ENCODE assay signal across 8 mouse cellular contexts in genomic region chr5:35755131-35755733, GRCm38 (mm10). TPM values are rescaled to one million over a fixed set of nuclear protein-coding genes. Genes with fewer than 3 reads are reported as not detected.
DNase-seq lines count a peak whose midpoint lies in the region; ATAC-seq and TF ChIP-seq lines count a peak whose summit lies in the region.

No protein-coding gene starts in this region.

- 28% methylated on average over 5 of the region's 5 CpGs for WGBS in hindbrain, embryonic 10.5 days
- 31% methylated on average over 5 of the region's 5 CpGs for WGBS in hindbrain, embryonic 13.5 days
- WGBS in bone marrow, adult 2 months = 20% methylated on average over 5 of the region's 5 CpGs
- 22% methylated on average over 5 of the region's 5 CpGs for WGBS in large intestine, adult 2 months

- H3K9me3 ChIP-seq in hindbrain, embryonic 10.5 days = no peaks in the 10 kb centered on the region
- H3K9me3 ChIP-seq in hindbrain, embryonic 13.5 days = no peaks in the 10 kb centered on the region

- H3K9ac ChIP-seq in hindbrain, embryonic 13.5 days = no peak overlapping the region

- H3K79me2 ChIP-seq in C2C12 (ENCODE audit: control insufficient read depth, insufficient read depth) = no peaks in the 10 kb centered on the region

- no peak overlapping the region for H3K4me2 ChIP-seq in hindbrain, embryonic 13.5 days

- no peak overlapping the region for H3ac ChIP-seq in C2C12 (ENCODE audit: control insufficient read depth, insufficient read length, low read depth)

- peaks cover 49% of the 10 kb centered on the region for H3K27me3 ChIP-seq in hindbrain, embryonic 10.5 days (ENCODE audit: insufficient read depth, poor library complexity, severe bottlenecking)
- H3K27me3 ChIP-seq in hindbrain, embryonic 13.5 days = peaks cover 40% of the 10 kb centered on the region
- peaks cover 21% of the 10 kb centered on the region for H3K27me3 ChIP-seq in C2C12 (ENCODE audit: control insufficient read depth, insufficient read depth, insufficient read length)

- DNase-seq in hindbrain, embryonic 10.5 days (ENCODE audit: low spot score) = peak; percentile 59
- peak; percentile 60 for DNase-seq in large intestine, adult 2 months (ENCODE audit: low read depth, low spot score)
- peak; percentile 76 for DNase-seq in mesoderm, embryonic 11.5 days (ENCODE audit: low read depth, low spot score)
- DNase-seq in thymus, postnatal 0 days (ENCODE audit: low spot score) = peak; percentile 40

- no peak overlapping the region for H3K4me3 ChIP-seq in hindbrain, embryonic 10.5 days
- H3K4me3 ChIP-seq in hindbrain, embryonic 13.5 days = no peak overlapping the region
- no peak overlapping the region for H3K4me3 ChIP-seq in C2C12 (ENCODE audit: insufficient read depth, poor library complexity, severe bottlenecking)
- H3K4me3 ChIP-seq in bone marrow, adult 2 months (replicated peaks; ENCODE audit: control insufficient read depth, low read depth, low read length) = no peak overlapping the region
- H3K4me3 ChIP-seq in embryonic fibroblast, embryonic 13.5 days (ENCODE audit: insufficient read depth, low read length) = no peak overlapping the region

- no peak overlapping the region for H3K27ac ChIP-seq in hindbrain, embryonic 10.5 days
- H3K27ac ChIP-seq in hindbrain, embryonic 13.5 days = no peak overlapping the region
- H3K27ac ChIP-seq in bone marrow, adult 2 months (ENCODE audit: control insufficient read depth, insufficient read depth, low read depth, low read length, poor library complexity) = no peak overlapping the region
- no peak overlapping the region for H3K27ac ChIP-seq in embryonic fibroblast, embryonic 13.5 days (ENCODE audit: insufficient read depth, low read length)

- no peaks in the 10 kb centered on the region for H3K36me3 ChIP-seq in hindbrain, embryonic 10.5 days
- no peaks in the 10 kb centered on the region for H3K36me3 ChIP-seq in hindbrain, embryonic 13.5 days
- no peaks in the 10 kb centered on the region for H3K36me3 ChIP-seq in C2C12 (ENCODE audit: control insufficient read depth, insufficient read depth)

- ATAC-seq in hindbrain, embryonic 13.5 days (ENCODE audit: low FRiP score) = no peak

- TF ChIP-seq POLR2A in bone marrow, adult 2 months (IDR thresholded peaks at IDR 0.05; ENCODE audit: borderline replicate concordance, control insufficient read depth, low read depth, low read length) = no peak
- no peak for TF ChIP-seq POLR2A in embryonic fibroblast, embryonic 13.5 days (IDR thresholded peaks at IDR 0.05; ENCODE audit: low read depth, low read length)

- H3K4me1 ChIP-seq in hindbrain, embryonic 10.5 days (replicated peaks) = peaks cover 20% of the 10 kb centered on the region
- H3K4me1 ChIP-seq in hindbrain, embryonic 13.5 days (replicated peaks) = peaks cover 23% of the 10 kb centered on the region
- H3K4me1 ChIP-seq in bone marrow, adult 2 months (ENCODE audit: control insufficient read depth, insufficient read depth, low read length) = no peaks in the 10 kb centered on the region
- H3K4me1 ChIP-seq in embryonic fibroblast, embryonic 13.5 days (ENCODE audit: control insufficient read depth, insufficient read depth, low read length) = no peaks in the 10 kb centered on the region

- H3K79me3 ChIP-seq in C2C12 (ENCODE audit: low read depth) = no peaks in the 10 kb centered on the region

- peak; percentile 51 for TF ChIP-seq CTCF in C2C12 (IDR thresholded peaks at IDR 0.05; ENCODE audit: control insufficient read depth, insufficient read depth, insufficient read length)
- TF ChIP-seq CTCF in bone marrow, adult 2 months (IDR thresholded peaks at IDR 0.05; ENCODE audit: control insufficient read depth, insufficient read depth, low read length) = peak; percentile 89
- peak; percentile 59; the same call in 1 of the 2 replicates for TF ChIP-seq CTCF in embryonic fibroblast, embryonic 13.5 days (IDR thresholded peaks at IDR 0.05; ENCODE audit: borderline replicate concordance, insufficient read depth, low read length)

TF ChIP-seq in C2C12, 6 proteins besides CTCF, POLR2A, EP300 and RAD21:
- TF ChIP-seq FOSL1 (IDR thresholded peaks at IDR 0.05; ENCODE audit: insufficient read depth, low read length, poor library complexity, severe bottlenecking) (no peak), MYOG (IDR thresholded peaks at IDR 0.05; ENCODE audit: control insufficient read depth, extremely low read depth, insufficient read length) (no peak), MYOD1 (IDR thresholded peaks at IDR 0.05; ENCODE audit: control insufficient read depth, insufficient read length, low read depth) (no peak), CEBPB (IDR thresholded peaks at IDR 0.05; ENCODE audit: low read depth) (no peak)

RNA-seq across cellular contexts. Expression of gene Ablim2, which starts 2.4 kb away (rescaled TPM):
- polyA plus RNA-seq in hindbrain, embryonic 10.5 days (2016; fragmentation: Nextera tagmentation; extraction: Ambion mirVana) = 0.73 and 1.3 TPM in 2 replicates
- 9.5 and 10.4 TPM in 2 replicates for polyA plus RNA-seq in hindbrain, embryonic 13.5 days (2015; fragmentation: Nextera tagmentation; extraction: Ambion mirVana)
- polyA plus RNA-seq in C2C12 (2012; fragmentation: generic; extraction: Trizol) = 0.08 TPM
- polyA plus RNA-seq in bone marrow, adult 2 months (2011; ENCODE audit: insufficient read depth, insufficient read length, low replicate concordance, missing spikeins) = 2.2 TPM in 1 of 2 replicates, not detected in the other
- not detected in 2 replicates for polyA plus RNA-seq in embryonic fibroblast, embryonic 13.5 days (2011; ENCODE audit: insufficient read length, low read depth, missing spikeins)
- polyA plus RNA-seq in large intestine, adult 2 months (2012; rRNA removed) = 6.9 and 7.0 TPM in 2 replicates
- 0.74 and 0.91 TPM in 2 replicates for polyA plus RNA-seq in thymus, postnatal 0 days (2015; fragmentation: Nextera tagmentation; extraction: Ambion mirVana)

RNA-seq across cellular contexts. Expression of gene Sh3tc1, which starts 15.4 kb away (rescaled TPM):
- polyA plus RNA-seq in hindbrain, embryonic 10.5 days (2016; fragmentation: Nextera tagmentation; extraction: Ambion mirVana) = 3.3 and 4.7 TPM in 2 replicates
- polyA plus RNA-seq in hindbrain, embryonic 13.5 days (2015; fragmentation: Nextera tagmentation; extraction: Ambion mirVana) = 2.7 and 3.8 TPM in 2 replicates
- 0.20 TPM for polyA plus RNA-seq in C2C12 (2012; fragmentation: generic; extraction: Trizol)
- polyA plus RNA-seq in bone marrow, adult 2 months (2011; ENCODE audit: insufficient read depth, insufficient read length, low replicate concordance, missing spikeins) = 7.9 and 18.9 TPM in 2 replicates
- polyA plus RNA-seq in embryonic fibroblast, embryonic 13.5 days (2011; ENCODE audit: insufficient read length, low read depth, missing spikeins) = 0.60 TPM in 1 of 2 replicates, not detected in the other
- 6.7 and 6.8 TPM in 2 replicates for polyA plus RNA-seq in large intestine, adult 2 months (2012; rRNA removed)
- 2.1 and 2.2 TPM in 2 replicates for polyA plus RNA-seq in thymus, postnatal 0 days (2015; fragmentation: Nextera tagmentation; extraction: Ambion mirVana)
